Mouse (Mus musculus): Measurements from ENCODE around the gene Psma7.

The Psma7 gene

DNA sequence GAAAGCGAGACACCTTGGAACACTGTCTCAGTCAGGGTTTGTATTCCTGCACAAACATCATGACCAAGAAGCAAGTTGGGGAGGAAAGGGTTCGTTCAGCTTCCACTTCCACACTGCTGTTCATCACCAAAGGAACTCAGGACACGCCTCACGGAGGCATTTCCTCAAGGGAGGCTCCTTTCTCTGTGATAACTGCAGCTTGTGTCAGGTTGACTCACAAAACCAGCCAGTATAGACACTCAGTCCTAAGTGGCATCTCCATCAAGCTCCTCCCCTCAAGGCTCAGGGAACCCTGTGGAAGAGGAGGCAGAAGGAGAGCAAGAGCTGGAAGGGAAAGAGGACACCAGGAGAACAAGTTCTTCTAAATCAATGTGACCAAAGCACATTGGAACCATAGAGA is 43.8 kb downstream of the Psma7 start:
- no peak for DNase-seq

DNA sequence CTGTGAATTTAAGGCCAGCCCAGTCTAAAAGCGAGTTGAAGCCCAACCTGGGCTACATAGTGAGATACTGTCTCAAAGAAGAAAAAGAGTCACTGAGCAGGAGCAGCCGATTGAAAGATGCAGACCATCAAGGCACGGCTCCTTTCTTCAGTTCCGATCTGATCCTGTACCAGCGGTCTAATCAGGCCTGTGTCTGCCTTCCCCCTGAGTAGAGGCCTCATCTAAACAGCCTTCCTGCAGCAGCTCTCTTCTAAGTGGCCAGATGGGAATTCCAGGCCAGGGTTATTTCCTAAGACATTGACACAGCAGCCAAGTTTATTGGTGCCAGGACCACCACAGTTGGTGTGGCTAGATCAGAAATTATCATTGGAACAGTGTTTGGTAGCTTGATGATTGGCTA is 49.2 kb downstream of the Psma7 start:
- DNase-seq = no peak

DNA sequence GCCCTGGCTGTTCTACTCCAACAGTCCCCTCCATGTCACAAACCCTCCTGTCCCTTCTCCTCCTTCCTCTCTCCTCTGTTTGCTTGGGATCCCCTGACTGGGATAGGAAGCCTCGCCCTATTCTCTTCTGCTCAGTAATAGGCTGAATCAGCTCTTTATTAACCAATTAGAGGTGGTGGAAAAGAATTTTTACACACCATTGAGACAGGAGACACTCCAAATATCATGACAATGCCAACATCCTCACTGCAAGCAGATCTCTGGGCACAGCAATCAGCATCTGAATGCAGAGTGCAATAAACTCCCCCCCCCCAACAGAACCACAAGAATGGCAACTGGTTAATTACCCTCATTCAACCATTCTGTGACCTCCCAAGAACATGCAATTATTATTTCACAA is 53.1 kb downstream of the Psma7 start:
- DNase-seq = no peak

DNA sequence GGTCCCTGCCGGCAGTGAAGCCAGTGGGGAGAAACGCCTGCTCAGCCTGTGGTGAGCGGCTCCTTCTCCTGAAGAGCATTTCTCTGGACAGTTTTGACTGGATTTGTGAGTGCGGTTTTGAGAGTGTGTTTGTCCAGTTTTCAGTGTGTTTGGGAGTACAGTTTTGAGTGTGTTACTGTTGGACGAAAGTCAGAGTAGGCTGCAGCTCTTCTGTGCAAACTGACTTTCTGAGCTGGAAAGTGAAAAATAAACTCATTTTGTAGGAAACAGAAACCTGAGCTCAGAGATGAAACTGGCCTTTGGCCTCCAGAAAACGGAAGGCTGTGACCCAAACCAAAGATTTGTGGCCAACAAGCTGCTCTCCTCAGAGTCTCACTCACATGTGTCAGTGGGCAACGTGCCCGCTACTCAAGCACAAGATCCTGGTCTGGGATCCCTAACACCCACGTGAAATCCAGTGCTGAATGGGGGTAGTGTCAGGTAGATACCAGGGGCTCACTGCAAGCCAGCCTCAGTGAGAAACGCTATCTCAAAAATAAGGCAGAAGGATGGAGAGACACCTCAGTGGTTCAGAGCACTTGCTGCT is 55.7 kb downstream of the Psma7 start:
- DNase-seq = no peak
